Mouse (Mus musculus) brain, embryonic 18.5 days (tissue): ENCODE measurements around the gene Olfr1224-ps1.
"Not testable (repeated sequence)": the region's sequence is repeated elsewhere in the genome, so short reads cannot be mapped to it uniquely, and the experiment has no call there.

Experiments
- DNase-seq: peaks from one replicate; pipeline ENCODE4 v3.0.0-alpha.2; 2012; ENCODE audit warnings: low read depth, low spot score

The Olfr1224-ps1 gene

DNA sequence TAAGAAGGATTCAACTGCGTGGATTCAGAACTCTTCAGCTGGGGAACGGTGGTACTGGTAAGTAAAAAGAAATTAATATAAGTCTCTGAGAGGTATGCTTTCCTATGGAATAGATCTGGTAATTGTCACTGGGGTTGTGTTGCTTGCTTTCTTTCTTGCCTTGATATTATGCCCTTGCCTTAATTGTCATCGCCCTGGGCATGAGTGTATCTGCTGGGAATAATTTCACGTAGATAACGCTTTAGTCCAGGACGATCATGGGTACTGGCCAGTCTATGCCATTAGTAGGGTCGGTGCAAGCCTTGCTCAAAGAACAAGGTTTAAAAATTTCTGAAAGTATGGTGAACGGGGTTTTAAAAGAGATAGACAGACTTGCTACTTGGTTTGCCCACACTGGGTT is at the start of gene Olfr1224-ps1:
Gene Olfr1224-ps1 (minus strand): TSS at position 101 of the 400 bp plus-strand sequence.
- not testable (repeated sequence) for DNase-seq

DNA sequence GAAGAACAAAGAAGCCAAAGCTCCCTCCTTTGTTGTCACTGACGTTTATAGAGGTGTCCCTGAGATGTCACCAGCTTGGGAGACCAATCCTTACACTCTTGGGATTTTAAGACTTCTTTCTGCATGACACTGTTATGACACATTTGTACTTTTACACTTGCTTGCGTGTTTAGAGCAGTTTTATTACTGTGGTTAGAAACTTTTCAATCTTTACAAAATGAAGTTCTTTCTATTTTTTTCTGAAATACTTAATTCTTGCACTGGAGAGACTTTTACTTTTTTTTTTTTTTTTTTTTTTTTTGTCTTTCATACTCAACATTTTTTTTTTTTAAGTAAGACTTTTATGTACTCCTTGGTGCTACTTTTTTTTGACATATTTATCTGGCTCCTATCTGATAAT is 36.1 kb upstream of the Olfr1224-ps1 start, which contains the start of gene Olfr1226:
Gene Olfr1226 (minus strand): TSS at position 101 of the 400 bp plus-strand sequence.
- DNase-seq, result no peak

GRCm38 (mm10) chr2:89196325-89196982 is 32.6 kb upstream of the Olfr1224-ps1 start:
- no peak for DNase-seq

DNA sequence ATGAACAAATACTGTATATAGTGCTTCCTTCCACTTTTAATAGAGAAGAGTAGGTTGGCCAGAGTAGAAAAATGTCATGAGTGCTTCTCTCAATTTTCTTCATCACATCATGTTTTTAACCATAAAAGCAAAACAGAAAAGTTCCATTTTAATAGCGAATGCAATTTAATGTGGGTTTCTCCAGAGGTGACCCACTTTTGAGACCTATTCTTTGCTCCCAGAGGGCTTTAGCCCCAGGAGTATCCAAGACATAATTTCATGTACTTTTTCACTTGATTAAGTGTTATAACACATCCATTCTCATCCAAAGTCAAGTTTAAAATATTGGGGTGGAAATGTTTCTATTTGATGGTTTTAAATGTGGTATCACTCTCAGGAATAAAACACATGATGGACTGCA is 10.7 kb upstream of the Olfr1224-ps1 start, which contains the start of gene Olfr1225:
Gene Olfr1225 (minus strand): TSS at position 101 of the 400 bp plus-strand sequence.
- no peak for DNase-seq

GRCm38 (mm10) chr2:89164711-89165110 is 820 bp upstream of the Olfr1224-ps1 start:
- not testable (repeated sequence) for DNase-seq

- no peak for DNase-seq
Measured at GRCm38 (mm10) chr2:89151460-89151859, 12.4 kb downstream of the Olfr1224-ps1 start, which contains the start of gene Olfr1223. TSS of gene Olfr1223 (minus strand) at chr2:89151560.

DNA sequence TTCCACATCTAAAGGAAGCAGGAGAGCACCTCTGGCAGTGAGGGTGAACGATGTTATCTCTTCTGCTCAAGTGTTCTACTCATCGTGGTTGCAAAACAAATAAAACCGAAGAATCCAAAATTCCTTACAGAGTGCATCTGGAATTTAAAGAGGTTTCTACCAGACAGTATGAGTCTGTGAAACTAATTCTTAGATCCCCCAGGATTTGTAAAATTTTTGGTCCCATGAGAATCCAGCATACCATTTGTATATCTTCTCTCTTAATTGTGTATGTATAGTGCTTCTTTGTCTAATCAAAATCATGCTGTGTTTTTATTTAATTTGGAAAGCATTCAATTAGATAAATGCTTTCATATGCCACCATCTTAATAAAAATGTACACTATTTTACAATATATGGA is 30.9 kb downstream of the Olfr1224-ps1 start, which contains the start of gene Olfr1222:
Gene Olfr1222 (minus strand): TSS at position 101 of the 400 bp plus-strand sequence.
- no peak for DNase-seq

- DNase-seq, result no peak
Measured at GRCm38 (mm10) chr2:89117183-89117582, 46.7 kb downstream of the Olfr1224-ps1 start, which contains the start of gene Olfr1221. TSS of gene Olfr1221 (minus strand) at chr2:89117283.

GRCm38 (mm10) chr2:89106735-89107134 is 57.2 kb downstream of the Olfr1224-ps1 start, which contains the start of gene Olfr1220:
TSS of gene Olfr1220 (minus strand) at chr2:89106835.
- DNase-seq, result no peak

- DNase-seq, result no peak
Measured at GRCm38 (mm10) chr2:89105651-89106050, 58.2 kb downstream of the Olfr1224-ps1 start.
